12 mouse cellular contexts compared by ENCODE assay signal in genomic region chr6:88809091-88810037, GRCm38 (mm10). TPM values are rescaled to one million over a fixed set of nuclear protein-coding genes. Genes with fewer than 3 reads are reported as not detected.
DNase-seq lines count a peak whose midpoint lies in the region; ATAC-seq and TF ChIP-seq lines count a peak whose summit lies in the region.
"Had no signal": no experiment of that assay in that cellular context is flagged by ENCODE, and none has a peak within 500 bp of the region (broad histone marks: within the 10 kb centered on the region; RNA-seq: fewer than 3 reads in every experiment).

No protein-coding gene starts in this region.

- DNase-seq in heart, adult 11 months = peak; percentile 94
- DNase-seq in lung, adult 2 months = peak; percentile 43
- DNase-seq in lung, postnatal 25 days (ENCODE audit: low spot score) = no peak
- DNase-seq in heart, postnatal 0 days (ENCODE audit: low spot score) = no peak
- no peak for DNase-seq in gastrocnemius, postnatal 4 days (ENCODE audit: low spot score in 2 of 2)
- DNase-seq in thymus, postnatal 25 days = no peak
- DNase-seq: layer of hippocampus, adult 9-11 months; liver; midbrain, embryonic 14.5 days; retina, postnatal 1 day had no signal

- H3K4me1 ChIP-seq in heart, embryonic 12.5 days (replicated peaks) = peaks cover 21% of the 10 kb centered on the region
- H3K4me1 ChIP-seq in lung, adult 2 months (ENCODE audit: control insufficient read depth, insufficient read depth, low read length) = peaks cover 14% of the 10 kb centered on the region
- peaks cover 22% of the 10 kb centered on the region for H3K4me1 ChIP-seq in heart, postnatal 0 days (ENCODE audit: control insufficient read depth, insufficient read depth)
- peaks cover 16% of the 10 kb centered on the region; the same call in 1 of the 2 replicates for H3K4me1 ChIP-seq in stomach, embryonic 15.5 days

- no peak for TF ChIP-seq EP300 in heart, postnatal 0 days (IDR thresholded peaks at IDR 0.05; ENCODE audit: low read depth)

- no peak for TF ChIP-seq POLR2A in lung, adult 2 months (IDR thresholded peaks at IDR 0.05; ENCODE audit: borderline replicate concordance, extremely low read depth, low read depth, low read length)

- H3K36me3 ChIP-seq in heart, embryonic 12.5 days = no peaks in the 10 kb centered on the region
- peaks cover 8% of the 10 kb centered on the region; the same call in 1 of the 2 replicates for H3K36me3 ChIP-seq in heart, postnatal 0 days (replicated peaks; ENCODE audit: control insufficient read depth, insufficient read depth, low read length)
- no peaks in the 10 kb centered on the region for H3K36me3 ChIP-seq in stomach, embryonic 15.5 days

- H3K9me3 ChIP-seq in heart, embryonic 12.5 days (replicated peaks) = no peaks in the 10 kb centered on the region
- H3K9me3 ChIP-seq in heart, postnatal 0 days (replicated peaks; ENCODE audit: control insufficient read depth, low read length) = no peaks in the 10 kb centered on the region
- no peaks in the 10 kb centered on the region for H3K9me3 ChIP-seq in stomach, embryonic 15.5 days

- H3K27ac ChIP-seq in heart, embryonic 12.5 days (ENCODE audit: poor library complexity, severe bottlenecking) = no peak overlapping the region
- H3K27ac ChIP-seq in heart, postnatal 0 days (ENCODE audit: low read depth) = 0 out of 2 replicates have a peak overlapping the region, but pooled peaks have one; percentile 6
- H3K27ac ChIP-seq in stomach, embryonic 15.5 days = peak overlapping the region; percentile 52

- no peak for ATAC-seq in heart, embryonic 12.5 days (ENCODE audit: insufficient number of reproducible peaks, low FRiP score)
- peak; percentile 21; the same call in 1 of the 2 replicates for ATAC-seq in heart, postnatal 0 days (ENCODE audit: insufficient read depth, low read depth)
- peak; percentile 3; the same call in 1 of the 2 replicates for ATAC-seq in stomach, embryonic 15.5 days (ENCODE audit: insufficient read depth, low FRiP score, low read depth)

- no peak overlapping the region for H3K9ac ChIP-seq in heart, embryonic 12.5 days
- H3K9ac ChIP-seq in heart, postnatal 0 days (replicated peaks; ENCODE audit: low read depth, low read length) = no peak overlapping the region
- no peak overlapping the region for H3K9ac ChIP-seq in stomach, embryonic 15.5 days

- no peak overlapping the region for H3K4me2 ChIP-seq in heart, embryonic 12.5 days
- no peak overlapping the region for H3K4me2 ChIP-seq in heart, postnatal 0 days (ENCODE audit: low read depth, low read length)
- H3K4me2 ChIP-seq in stomach, embryonic 15.5 days = no peak overlapping the region

- no peak for TF ChIP-seq CTCF in lung, adult 2 months (IDR thresholded peaks at IDR 0.05; ENCODE audit: insufficient read depth, low read length)
- TF ChIP-seq CTCF in heart, postnatal 0 days (IDR thresholded peaks at IDR 0.05; ENCODE audit: low read depth) = no peak

- H3K4me3 ChIP-seq in heart, embryonic 12.5 days = no peak overlapping the region
- H3K4me3 ChIP-seq in lung, adult 2 months (replicated peaks; ENCODE audit: extremely low read depth, low read depth, low read length) = no peak overlapping the region
- H3K4me3 ChIP-seq in heart, postnatal 0 days (ENCODE audit: low read depth, low read length) = no peak overlapping the region
- H3K4me3 ChIP-seq in stomach, embryonic 15.5 days (replicated peaks) = no peak overlapping the region

- WGBS in heart, embryonic 12.5 days = 48% methylated on average over 23 of the region's 23 CpGs
- 55% methylated on average over 23 of the region's 23 CpGs for WGBS in lung, adult 2 months
- WGBS in heart, postnatal 0 days = 46% methylated on average over 23 of the region's 23 CpGs
- WGBS in stomach, embryonic 15.5 days = 48% methylated on average over 23 of the region's 23 CpGs

- H3K27me3 ChIP-seq in heart, embryonic 12.5 days (replicated peaks) = no peaks in the 10 kb centered on the region
- H3K27me3 ChIP-seq in heart, postnatal 0 days (ENCODE audit: control insufficient read depth, insufficient read depth, low read length) = no peaks in the 10 kb centered on the region
- H3K27me3 ChIP-seq in stomach, embryonic 15.5 days (replicated peaks) = no peaks in the 10 kb centered on the region

RNA-seq across cellular contexts. Expression of gene Abtb1, which starts 32.4 kb away (rescaled TPM):
- polyA plus RNA-seq in heart, embryonic 12.5 days (2016; fragmentation: Nextera tagmentation; extraction: Ambion mirVana) = 22.0 and 24.2 TPM in 2 replicates
- polyA plus RNA-seq in lung, adult 2 months (2012; rRNA removed) = 80.0 and 90.8 TPM in 2 replicates
- 63.9 and 88.0 TPM in 2 replicates for total RNA-seq in heart, postnatal 0 days (2014; rRNA removed; ENCODE audit: low replicate concordance)
- 29.1 and 36.6 TPM in 2 replicates for polyA plus RNA-seq in heart, postnatal 0 days (2015; fragmentation: Nextera tagmentation; extraction: Ambion mirVana)
- polyA plus RNA-seq in stomach, embryonic 15.5 days (2015; fragmentation: Nextera tagmentation; extraction: Ambion mirVana) = 29.8 and 31.5 TPM in 2 replicates
- total RNA-seq in gastrocnemius, postnatal 4 days (2021) = 10 to 100 TPM; 18.8 to 20.1 TPM

Comparison
In these comparisons a context has a peak if more than half of its experiments do, and no peak if none do; other contexts are left out.
1. DNase-seq: peak in heart, adult 11 months (single experiment) and lung, adult 2 months (single experiment); none in lung, postnatal 25 days (single experiment), heart, postnatal 0 days (single experiment), gastrocnemius, postnatal 4 days (0 of 2) and thymus, postnatal 25 days (single experiment).